Mouse (Mus musculus) left cerebral cortex, postnatal 4 days (tissue): Measurements from ENCODE around the gene Rer1. TPM values are rescaled to one million over a fixed set of nuclear protein-coding genes. Genes with fewer than 3 reads are reported as not detected.
A peak's percentile ranks its signal among the peaks of the same experiment; 100 is the strongest.

Experiments used
- DNase-seq: peaks from one replicate; pipeline ENCODE4 v3.0.0-alpha.2; 2022
- intact Hi-C: fragments of 180-260 bp; cut with DNase I; formaldehyde crosslinking; loops from one replicate; pipeline ENCODE4 v1.15.1; 2025
- total RNA-seq, 2 experiments: library from RNA; stranded (reverse); gene quantifications; 2 replicates each; pipeline ENCODE4 v1.2.3; 2021

The Rer1 gene
- total RNA-seq, 2 experiments from 2014 or later, result 65.1 to 67.9 TPM

- no peak for DNase-seq
- intact Hi-C loops, result no loop called here
Measured at GRCm38 (mm10) chr4:155040197-155040596, 46.0 kb downstream of the Rer1 start.

- intact Hi-C loops, result no loop called here
- DNase-seq, result peak; percentile 68
Measured at GRCm38 (mm10) chr4:155034787-155035186, 51.4 kb downstream of the Rer1 start.

- peak; percentile 44 for DNase-seq
- intact Hi-C loops, result no loop called here
Measured at GRCm38 (mm10) chr4:155034202-155034601, 52.0 kb downstream of the Rer1 start.

- intact Hi-C loops, result no loop called here
- DNase-seq, result no peak
Measured at GRCm38 (mm10) chr4:155033115-155033514, 53.1 kb downstream of the Rer1 start.

DNA sequence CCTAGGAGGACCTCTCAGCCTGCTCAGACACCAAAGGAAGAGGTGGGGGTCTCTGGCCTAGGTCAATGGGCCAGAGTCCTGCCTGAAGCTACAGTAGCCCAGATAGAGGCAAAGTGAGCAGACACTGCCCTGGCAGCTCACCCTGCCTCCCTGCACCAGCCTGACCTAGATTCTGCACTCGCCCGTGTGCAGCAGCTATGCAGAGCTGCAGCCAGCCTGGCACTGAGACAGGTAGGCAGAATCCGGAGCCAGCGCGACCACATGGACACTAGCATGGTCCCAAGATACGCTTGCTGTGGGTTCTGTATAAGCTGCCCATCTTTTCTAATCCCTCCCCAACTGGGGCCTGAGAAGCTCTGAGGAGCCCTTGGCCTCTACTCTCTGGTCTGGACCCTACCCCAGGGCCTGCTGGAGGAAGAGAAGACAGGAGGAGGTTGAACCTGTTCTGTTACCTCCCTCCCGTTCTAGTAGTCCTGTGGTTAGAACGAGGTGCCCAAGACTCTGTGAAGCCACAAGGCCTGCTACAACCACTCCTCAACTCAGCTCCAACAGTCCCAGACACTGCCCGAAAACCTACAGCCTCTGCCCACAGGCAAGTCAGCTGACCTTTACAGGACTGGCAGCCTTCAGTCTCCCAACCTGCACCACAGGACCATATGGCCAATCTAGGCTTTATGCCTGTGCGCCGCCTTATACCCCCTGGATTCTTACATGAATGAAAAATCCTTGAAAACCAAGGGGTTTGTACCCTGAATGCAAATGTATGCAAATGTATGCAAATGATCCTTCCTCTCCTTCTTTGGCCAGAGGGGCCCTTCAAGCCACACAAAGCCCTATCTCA, 61.8 kb downstream of the Rer1 start:
- intact Hi-C loops, result no loop called here
- DNase-seq, result peak; percentile 61

Other genes starting within 250 kb of the Rer1 start
- 1 to 10 TPM; 2.4 to 2.8 TPM for gene Ttc34, start 248.9 kb downstream of the Rer1 start, total RNA-seq
- under 1 TPM; 0.28 to 0.54 TPM for gene Mmel1, start 216.8 kb downstream of the Rer1 start, total RNA-seq
- 10 to 100 TPM; 19.5 to 19.8 TPM for gene Fam213b, start 187.2 kb downstream of the Rer1 start, total RNA-seq
- gene Tnfrsf14, start 157.8 kb downstream of the Rer1 start, total RNA-seq, result 1 to 10 TPM in 1 of 2 experiments, under 1 TPM in 1; 0.58 to 1.1 TPM
- gene Hes5, start 125.5 kb downstream of the Rer1 start, total RNA-seq, result 10 to 100 TPM; 56.8 to 74.5 TPM
- gene Pank4, start 122.3 kb downstream of the Rer1 start, total RNA-seq, result 10 to 100 TPM; 34.5 to 39.8 TPM
- gene Plch2, start 29.6 kb downstream of the Rer1 start, total RNA-seq, result 10 to 100 TPM; 50.9 to 56.1 TPM
- 10 to 100 TPM; 12.0 to 13.5 TPM for gene Pex10, start 19.4 kb downstream of the Rer1 start, total RNA-seq
- 10 to 100 TPM; 11.0 to 12.9 TPM for gene Morn1, start 195 bp upstream of the Rer1 start, total RNA-seq
- 100 to 1,000 TPM; 117 to 121 TPM for gene Ski, start 136.2 kb upstream of the Rer1 start, total RNA-seq
- 10 to 100 TPM; 32.1 to 33.0 TPM for gene Faap20, start 163.4 kb upstream of the Rer1 start, total RNA-seq